Mouse (Mus musculus) forelimb bud, embryonic 11.5 days (tissue): ENCODE measurements around the gene Exoc6b.
"Not testable (repeated sequence)": the region's sequence is repeated elsewhere in the genome, so short reads cannot be mapped to it uniquely, and the experiment has no call there.

Experiments
- DNase-seq: peaks from one replicate; pipeline ENCODE4 v3.0.0-alpha.2; 2012; ENCODE audit warnings: low read depth, low spot score

The Exoc6b gene

DNA sequence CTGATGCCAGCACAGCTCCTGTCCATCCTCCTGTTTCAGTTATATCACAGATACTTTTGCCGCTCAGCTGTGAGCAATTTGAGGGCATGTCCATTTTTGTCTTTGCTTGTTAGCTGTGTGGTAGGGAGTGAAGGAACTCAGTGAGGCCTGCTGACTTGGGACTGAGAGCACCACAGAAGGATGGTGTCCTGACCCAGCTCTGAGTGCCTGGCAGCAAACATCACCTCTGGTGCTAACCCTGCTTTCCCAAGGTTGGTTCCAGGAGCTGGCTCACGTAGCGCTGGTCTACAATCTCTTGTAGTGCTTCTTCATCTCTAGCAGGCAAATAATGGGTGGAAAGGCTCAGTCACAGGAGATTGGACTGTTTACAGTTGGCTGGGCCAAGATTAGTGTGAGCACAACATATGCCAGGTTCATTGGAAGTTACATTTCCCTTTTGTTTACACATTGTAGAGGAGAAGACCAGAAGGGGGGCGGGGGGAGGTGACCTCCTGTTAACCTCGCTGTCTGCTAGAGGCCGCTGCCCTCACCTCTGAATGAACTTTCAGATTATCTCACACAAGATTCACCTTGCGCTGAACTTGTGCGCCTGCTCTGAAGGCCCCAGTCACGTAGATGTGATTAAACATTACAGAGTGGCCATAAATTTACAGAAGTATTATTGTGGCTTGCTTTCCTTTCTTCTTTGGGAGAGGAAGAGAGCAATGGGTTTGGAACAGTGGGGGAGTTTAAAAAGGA is 428.8 kb downstream of the Exoc6b start:
- DNase-seq = no peak

DNA sequence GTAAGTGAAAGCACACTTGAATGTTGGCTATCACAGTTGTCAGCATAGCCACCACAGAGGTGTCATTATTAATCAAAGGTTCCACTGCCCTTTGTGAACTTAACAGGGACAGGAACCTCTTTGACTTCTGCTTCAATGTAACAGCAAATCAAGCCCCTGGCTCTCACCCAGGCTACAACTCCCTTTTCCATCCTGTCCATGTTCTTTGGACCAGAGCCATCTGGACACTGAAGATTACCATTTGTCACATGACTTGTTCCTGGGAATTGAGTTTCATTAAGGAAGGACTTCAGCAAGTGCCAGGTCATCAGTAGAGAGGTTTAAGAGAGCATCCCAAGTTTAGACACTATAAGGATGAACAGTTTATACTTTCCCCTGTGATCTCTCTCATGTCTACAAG is 431.1 kb downstream of the Exoc6b start:
- DNase-seq = no peak

DNA sequence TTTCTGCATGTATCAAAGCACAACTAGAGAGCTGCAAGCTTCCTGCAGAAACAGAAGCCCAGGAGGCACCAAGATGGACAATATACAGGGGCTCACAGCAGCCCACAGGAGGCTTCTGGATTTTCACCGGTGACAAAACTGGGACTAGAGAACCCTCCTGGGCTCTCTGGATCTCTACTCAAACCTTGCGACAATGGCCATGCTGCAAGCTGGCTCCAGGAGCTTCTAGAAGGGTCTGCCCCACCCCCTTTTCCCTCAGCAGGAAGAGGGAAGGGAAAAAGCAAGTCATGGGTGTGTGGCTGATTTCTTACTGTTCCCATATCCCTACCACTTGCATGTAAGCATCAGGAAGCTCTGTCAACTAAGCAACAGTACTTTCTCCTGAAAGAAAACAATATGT is 437.7 kb downstream of the Exoc6b start:
- DNase-seq = no peak

DNA sequence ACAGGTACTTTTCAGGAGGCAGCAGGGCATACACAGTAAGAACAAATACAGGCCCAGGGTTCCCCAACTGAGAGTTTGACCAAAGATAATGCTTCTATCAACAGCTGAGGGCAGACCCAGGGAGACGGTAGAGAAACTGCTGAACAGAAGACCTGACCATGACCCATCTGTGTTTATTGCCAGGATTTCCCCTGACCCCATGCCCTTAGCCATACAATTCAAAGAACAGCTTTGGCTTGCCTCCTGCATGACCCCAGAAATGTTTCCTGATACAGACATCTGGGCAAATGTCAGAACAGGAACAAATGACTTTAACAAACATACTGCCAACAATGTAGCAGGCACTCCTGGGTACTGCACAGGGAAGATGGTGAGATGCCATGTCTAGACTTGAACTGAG is 439.0 kb downstream of the Exoc6b start:
- DNase-seq = peak; percentile 3

DNA sequence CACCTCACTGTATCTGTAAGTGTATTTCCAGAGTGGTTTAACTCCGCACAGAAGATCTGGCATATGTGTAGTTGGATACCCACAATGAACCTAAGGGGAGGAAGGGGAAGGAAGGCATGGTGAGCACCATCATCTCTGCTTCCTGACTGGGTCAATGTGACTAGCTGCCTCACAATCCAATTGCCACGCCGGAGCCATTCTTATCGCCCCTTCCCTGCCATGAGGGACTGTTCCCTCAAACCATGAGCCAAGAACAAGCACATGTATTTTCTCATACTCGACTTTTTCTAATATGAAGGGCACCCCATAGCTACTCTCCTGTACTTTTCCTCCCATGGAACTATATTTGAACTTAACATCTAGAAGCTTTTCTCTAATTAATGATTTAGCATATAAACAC is 440.5 kb downstream of the Exoc6b start:
- no peak for DNase-seq

DNA sequence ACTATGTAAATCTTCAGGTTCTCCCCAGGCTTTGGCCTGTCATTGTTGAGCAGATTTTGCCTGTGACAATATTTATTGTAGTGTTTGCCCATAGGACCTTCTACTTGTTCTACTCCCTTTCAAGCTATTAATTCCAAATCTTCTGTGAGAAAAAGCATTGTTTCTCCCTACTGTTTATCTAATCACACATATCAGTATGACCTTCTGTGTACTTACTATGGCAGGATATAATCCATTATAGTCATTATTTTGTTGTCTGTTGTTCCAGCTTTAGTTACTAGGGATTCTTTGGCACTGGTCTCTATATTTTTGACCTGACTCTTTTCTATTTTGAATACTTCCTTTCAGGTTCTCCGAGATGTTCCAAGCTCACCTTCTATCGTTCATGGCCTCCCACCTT is 442.9 kb downstream of the Exoc6b start:
- no peak for DNase-seq

DNA sequence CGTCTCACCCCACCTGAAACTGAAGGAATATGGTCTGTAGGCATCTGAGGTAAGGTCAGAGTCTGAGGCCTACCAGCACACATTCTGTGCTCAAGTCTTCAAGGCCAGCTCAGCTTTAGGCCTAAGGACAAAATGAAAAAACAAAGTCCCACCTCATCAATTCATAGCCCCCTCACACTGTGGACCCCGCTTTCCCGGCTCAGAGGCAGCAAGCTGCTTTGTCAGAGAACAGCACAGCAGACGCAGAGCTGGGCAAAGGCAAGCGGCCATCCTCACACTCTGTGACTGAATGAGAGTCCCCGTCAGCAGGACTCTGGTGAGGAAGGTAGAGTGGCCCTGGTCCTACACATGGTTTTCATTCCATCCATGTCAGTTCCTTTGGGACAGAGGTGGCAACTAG is 450.1 kb downstream of the Exoc6b start:
- no peak for DNase-seq

DNA sequence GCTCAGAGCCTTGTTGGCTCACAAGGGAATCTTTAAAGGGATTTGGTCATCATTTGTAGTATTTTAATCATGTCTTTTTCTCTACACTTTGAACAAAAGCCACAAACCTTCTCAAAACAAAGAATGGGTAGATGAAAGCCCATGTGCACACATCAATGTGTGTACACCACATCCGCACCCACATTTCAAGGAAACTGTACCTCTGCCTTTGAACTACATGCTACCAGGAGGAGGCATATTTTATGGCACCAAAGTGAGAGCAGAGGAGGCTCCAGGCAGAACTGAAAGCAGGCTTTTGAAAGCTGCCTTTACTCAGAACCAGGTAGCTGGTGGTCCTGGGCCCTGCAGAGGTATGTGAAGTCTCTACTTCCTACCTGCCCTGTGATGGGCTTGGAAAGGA is 452.3 kb downstream of the Exoc6b start:
- no peak for DNase-seq

DNA sequence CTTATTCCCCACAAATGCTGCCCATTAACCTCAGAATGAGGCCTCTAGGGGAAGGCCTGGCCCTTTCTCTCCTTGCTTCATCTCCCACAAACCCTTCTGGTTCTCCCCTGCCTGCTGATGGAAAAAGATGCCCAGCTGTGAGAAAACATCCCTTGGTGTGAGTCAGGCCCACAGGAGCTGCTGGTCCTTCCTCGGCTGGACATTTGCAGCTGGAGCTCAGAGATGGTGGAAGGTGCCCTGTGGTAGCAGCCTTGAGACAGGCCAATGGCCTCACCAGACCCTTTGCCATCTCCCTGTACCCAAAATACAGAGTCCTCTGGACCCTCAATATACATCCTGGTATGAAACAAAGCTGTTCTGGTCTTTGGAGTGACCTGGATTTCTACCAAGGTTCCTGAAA is 452.7 kb downstream of the Exoc6b start:
- DNase-seq = no peak

DNA sequence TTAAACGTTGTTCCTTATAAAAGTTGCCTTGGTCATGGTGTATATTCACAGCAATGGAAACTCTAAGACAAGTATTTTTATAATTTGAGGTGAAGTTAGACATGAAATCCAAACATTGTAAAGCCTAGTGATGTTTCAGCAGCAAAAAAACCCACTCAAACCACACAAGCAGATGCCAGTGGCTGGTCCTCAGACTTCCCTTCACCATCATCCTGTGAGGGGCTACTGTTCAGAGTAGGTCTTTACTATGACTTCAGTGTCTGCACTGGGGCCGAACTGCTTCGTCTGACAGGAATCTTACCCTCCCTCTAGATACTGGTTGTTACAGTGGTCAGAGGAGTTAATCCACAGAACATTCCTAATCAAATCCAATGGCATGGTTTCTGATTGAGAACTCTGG is 455.8 kb downstream of the Exoc6b start:
- no peak for DNase-seq

DNA sequence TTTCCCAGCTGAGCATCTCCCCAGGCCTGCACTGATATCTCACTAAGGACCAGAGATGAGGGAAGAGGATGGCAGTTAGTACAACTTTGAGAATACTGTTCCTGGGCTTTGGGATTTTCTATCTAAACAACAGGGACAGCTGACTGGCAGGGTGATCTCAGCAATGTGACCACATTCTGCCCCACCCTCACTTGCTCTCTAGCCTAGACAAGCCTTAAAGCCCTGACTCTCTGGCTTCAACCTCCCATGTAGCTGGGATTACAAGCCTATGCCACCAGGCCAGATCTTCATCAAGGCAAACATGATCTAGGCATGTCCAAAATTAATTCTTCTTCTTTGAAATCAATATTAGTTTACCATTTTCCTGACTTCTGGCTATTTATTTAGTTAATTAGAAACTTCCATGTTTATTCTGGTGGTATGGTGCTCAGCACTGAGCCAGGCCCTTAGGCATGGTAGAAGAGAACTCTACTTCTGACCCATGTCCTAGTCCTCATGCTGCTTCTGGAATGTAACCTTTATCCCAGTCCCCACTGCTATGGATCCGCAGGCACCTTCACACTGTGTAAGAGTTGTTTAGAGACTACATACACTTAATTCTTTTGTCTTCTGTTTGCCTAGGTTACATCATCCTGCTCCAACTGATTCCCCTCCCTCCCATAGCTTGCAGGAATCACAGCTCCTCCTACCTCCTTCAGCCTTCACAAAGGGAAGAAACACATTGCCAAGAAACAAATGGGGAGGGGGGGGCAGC is 468.0 kb downstream of the Exoc6b start:
- no peak for DNase-seq

DNA sequence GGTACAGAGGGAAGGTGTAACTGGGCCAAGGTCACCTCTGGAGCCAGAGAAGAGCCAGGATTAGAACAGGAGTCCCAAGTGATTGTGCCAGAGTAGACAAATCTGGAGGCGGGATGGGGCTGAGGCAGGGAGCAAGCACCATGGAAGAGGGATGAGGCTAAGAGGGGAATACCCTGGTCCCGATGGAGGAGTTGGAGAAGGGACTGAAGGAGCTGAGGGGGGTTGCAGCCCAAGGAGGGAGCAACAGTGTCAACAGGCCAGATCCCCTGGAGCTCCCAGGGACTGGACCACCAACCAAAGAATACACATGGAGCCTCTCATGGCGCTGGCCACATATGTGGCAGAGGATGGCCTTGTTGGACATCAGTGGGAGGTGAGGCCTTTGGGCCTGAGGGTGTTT is 470.0 kb downstream of the Exoc6b start:
- DNase-seq = not testable (repeated sequence)

DNA sequence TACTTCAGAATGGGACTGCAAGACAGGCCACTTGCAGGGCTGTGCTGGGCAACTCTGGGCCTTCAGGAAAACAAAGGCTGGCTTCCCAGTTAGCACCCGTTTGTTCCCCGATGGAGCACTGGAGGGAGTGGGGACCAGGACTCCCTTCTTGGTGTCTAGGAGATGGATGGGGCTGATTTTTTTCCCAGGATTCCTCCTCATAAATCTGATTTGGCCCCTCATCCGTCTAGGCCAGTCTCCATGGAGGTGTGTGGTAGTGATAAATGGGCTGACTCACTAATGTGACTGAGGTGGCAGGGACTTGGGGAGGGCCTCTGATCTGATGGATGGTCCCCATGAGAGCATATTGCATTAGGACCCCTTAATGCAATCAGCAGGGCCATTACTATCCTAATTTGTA is 470.6 kb downstream of the Exoc6b start:
- no peak for DNase-seq

DNA sequence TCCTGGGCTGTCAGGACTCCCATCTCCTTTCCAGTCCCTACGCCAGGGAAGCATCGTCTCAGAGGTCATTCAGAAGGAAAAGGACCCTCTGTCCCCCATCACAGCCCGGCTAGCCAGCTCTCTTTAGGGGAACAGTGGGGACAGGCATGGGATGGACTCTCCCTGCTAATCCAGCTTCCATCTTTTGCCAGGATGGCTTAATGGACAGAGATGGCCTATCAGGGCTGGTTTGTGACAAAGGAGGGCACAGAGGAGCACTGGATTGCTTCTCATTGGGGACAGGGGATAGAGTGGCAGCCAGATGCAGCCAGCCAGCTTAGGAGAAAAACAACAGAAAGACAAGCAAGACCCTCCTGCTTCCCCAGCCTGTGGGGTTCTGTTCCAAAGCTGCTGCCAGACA is 474.7 kb downstream of the Exoc6b start:
- DNase-seq = no peak

DNA sequence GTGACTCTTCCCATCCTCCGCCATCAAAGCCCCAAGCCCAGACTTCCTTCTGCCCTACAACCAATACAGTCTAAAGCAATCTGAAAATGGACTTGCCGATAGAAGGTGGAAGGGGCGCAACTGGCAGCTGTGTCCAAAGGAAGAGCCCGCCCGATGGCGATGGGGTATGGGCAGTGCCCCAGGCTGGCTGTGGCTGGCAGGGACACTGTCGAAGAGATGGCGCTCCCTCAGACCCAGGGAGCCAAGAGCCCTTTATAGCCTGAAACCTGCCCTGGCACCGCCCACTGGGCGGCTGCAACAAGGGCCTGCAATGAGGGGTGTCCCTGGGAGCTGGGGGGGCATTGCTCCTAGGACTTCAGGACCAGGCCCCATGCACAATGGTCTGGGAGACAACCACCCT is 475.6 kb downstream of the Exoc6b start, which contains the start of gene Cyp26b1:
Cyp26b1 (minus strand) TSS at position 216 of the 400 bp plus-strand sequence.
- no peak for DNase-seq

DNA sequence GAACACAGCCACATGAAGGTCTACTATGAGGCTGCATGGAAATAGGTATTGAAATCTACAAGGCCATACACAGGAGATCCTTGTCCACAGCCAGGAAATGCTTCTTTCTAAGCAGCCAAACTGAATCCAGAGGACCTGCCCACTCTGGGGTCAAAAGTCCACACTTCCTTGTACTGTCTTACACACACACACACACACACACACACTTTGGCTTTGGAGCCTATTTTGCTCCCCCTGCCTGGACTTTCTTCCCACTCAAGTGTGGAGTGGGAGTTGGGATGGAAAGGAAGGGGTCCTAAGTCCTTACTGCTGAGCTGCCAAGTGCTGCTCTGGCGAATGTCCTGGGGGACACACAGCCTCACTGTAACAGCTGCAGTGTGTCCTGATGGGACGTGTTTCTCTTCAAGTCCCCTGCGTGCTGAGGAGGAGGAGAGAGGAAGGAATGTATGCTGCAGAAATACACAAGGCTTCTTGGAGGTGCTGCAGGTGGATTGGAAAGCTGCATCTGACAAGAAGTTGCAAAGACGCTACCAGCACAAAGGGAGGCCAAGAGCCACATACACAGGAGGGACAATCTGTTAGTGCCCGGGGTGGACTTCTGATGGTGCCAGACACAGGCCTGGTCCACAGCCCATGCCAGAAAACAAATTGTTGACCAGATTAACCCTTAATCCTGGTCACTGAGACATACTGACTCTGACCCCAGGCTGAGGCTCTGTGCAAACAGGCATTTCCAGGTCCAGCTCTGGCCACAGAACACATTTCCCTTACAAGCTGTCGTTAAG is 478.2 kb downstream of the Exoc6b start:
- DNase-seq = no peak

DNA sequence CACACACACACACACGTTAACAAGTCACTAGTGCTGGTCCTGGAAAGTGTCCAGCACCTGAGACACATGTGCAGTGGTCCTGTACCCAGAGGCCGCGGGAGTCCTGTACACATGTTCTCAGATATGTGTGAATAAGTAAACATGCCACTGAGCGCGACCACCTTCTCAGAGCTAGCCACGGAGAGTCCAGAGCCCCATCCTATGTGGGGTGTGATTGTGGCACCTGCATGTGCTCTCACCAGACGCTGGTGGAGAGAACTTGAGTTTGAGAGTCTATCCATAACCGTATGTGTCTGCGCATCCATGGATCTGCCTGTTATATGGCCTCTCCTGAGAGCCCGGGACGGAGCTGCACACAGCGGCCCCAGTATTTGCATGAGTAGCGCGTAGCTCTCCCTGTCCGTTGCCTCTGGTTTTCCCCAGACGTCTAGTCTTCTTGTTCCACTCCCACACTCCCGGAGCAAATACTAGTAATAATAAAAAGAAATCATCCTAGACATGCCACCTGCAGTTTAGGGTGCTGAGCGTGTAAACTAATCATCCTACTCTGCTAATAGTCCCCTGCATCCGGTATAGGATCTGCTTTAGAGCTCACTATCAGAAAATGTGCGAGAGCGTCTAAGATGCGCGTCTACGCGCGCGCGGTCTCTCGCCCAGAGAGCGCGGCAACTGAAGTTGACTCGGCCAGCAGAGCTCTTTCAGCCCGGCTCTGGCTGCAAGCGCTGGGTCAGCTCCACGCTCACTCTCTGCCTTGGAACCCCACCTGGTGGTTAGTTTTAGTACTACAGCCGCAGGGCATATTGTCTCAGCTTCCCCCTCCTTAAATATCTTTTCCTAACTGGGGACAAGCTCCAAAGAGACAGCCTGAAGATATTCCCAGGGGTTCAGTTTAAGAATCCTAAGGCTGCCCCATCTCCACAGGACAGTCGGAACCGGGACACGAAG is 479.3 kb downstream of the Exoc6b start:
- DNase-seq = peak; percentile 90

DNA sequence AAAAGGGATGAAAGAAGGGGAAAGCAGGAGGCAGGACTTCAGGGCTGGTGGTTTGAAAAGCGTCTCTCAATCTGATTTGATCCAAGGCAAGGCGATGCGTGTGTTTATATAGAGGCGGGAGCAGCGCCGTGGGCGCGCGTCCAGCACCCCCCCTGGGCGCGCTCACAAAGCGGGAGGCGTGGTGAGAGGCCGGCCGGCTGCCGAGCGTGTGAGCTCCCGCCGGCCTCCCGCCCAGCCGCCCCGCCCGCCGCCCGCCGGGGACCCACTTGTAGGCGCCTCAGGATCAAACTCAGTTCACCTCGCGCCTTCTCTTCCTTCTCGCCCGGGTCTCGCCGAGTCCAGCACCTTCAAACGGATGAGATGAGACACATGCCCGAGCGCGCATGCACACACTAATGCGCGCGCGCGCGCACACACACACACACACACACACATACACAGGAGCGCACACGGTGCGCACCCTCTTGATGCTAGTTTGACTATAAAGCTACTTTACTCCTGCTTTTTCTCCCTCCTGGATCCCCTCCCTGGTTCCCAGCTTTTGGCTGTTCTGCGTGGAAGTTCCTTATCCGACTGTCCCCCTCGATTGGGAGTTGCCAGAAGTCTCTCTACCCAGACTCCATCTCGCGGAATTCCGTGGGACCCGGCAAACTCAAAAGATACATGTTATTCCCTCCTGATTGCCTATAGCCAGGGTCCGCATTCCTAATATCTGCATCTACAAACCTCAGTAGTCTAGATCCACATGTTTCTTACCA is 480.2 kb downstream of the Exoc6b start:
- peak; percentile 83 for DNase-seq

DNA sequence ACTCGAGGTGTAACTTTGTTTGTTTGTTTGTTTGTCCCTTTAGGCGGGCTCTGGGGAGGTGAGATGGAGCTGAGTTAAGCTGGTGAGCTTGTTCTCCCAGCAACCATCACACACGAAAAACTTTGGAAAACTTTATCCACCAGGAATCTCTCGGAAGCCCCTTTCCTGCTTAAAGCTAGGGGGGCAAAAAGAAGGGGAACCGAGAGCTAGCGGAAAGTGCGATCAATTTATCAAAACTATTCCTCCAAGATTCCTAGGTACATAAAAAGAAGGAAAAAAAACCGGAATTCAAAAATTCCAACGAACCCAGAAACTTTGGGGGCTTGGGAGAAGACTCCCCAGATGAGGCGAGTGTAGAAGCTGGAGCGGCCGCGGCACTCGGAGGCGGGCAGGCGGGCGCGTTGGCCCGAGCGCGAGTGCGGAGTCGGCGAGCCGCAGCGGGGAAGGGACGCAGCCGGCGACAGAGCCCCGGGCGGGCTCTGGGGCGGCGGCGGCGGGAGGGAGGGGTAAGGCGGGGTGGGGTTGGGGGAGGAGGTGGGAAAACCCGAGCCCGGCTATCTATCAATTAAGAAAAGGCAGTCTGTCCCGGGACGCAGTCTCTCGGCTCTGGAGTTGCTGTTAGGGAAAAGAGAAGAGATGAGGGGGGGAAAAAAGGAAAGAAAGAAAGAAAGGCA is 481.0 kb downstream of the Exoc6b start:
- no peak for DNase-seq
